Mouse (Mus musculus): ENCODE measurements at regions not wholly inside any gene's neighbourhood (a gene's known extent, or its start where the extent isn't known, plus 50 kb on each side); places are given as distances from the start of the nearest gene placed in this dataset.

GRCm38 (mm10) chr13:31423599-31423998 lies 132.3 kb upstream of the Foxq1 start:
- DNase-seq = no peak

GRCm38 (mm10) chr13:31425825-31426500 lies 130.0 kb upstream of the Foxq1 start:
- no peak for DNase-seq

GRCm38 (mm10) chr13:31436434-31436833 lies 119.5 kb upstream of the Foxq1 start:
- no peak for DNase-seq

GRCm38 (mm10) chr13:31439761-31440627 lies 115.9 kb upstream of the Foxq1 start:
- peak; percentile 10 for DNase-seq

- DNase-seq = no peak
These were observed 97.1 kb upstream of the Foxq1 start for GRCm38 (mm10) chr13:31458883-31459282.

- DNase-seq = no peak
These were observed 90.8 kb upstream of the Foxq1 start for GRCm38 (mm10) chr13:31465141-31465540.

- no peak for DNase-seq
These were observed 90.2 kb upstream of the Foxq1 start for GRCm38 (mm10) chr13:31465711-31466110.

- no peak for DNase-seq
These were observed 87.8 kb upstream of the Foxq1 start for GRCm38 (mm10) chr13:31468131-31468530.

GRCm38 (mm10) chr13:31468983-31469382 lies 87.0 kb upstream of the Foxq1 start:
- no peak for DNase-seq

- DNase-seq = no peak
These were observed 83.6 kb upstream of the Foxq1 start for GRCm38 (mm10) chr13:31472366-31472765.

GRCm38 (mm10) chr13:31472804-31473203 lies 83.1 kb upstream of the Foxq1 start:
- no peak for DNase-seq

GRCm38 (mm10) chr13:31473275-31473674 lies 82.7 kb upstream of the Foxq1 start:
- no peak for DNase-seq

- DNase-seq = no peak
These were observed 80.1 kb upstream of the Foxq1 start for GRCm38 (mm10) chr13:31475845-31476244.

GRCm38 (mm10) chr13:31477171-31477867 lies 78.6 kb upstream of the Foxq1 start:
- DNase-seq = no peak

- no peak for DNase-seq
These were observed 74.7 kb upstream of the Foxq1 start for GRCm38 (mm10) chr13:31481105-31481844.

- DNase-seq = no peak
These were observed 69.6 kb upstream of the Foxq1 start for GRCm38 (mm10) chr13:31486373-31486772.

- no peak for DNase-seq
These were observed 67.7 kb upstream of the Foxq1 start for GRCm38 (mm10) chr13:31488186-31488585.

GRCm38 (mm10) chr13:31503191-31503590 lies 52.7 kb upstream of the Foxq1 start:
- DNase-seq = no peak

GRCm38 (mm10) chr13:31503832-31504231 lies 52.1 kb upstream of the Foxq1 start:
- DNase-seq = no peak

- DNase-seq = no peak
These were observed 51.6 kb upstream of the Foxq1 start for GRCm38 (mm10) chr13:31504316-31504715.

- DNase-seq = no peak
These were observed 50.5 kb upstream of the Foxq1 start for GRCm38 (mm10) chr13:31505386-31505785.

Data from cerebellum, adult 11 months (tissue).